Mouse (Mus musculus) forebrain, embryonic 15.5 days (tissue): Measurements from ENCODE around the gene Ccdc85c. TPM values are rescaled to one million over a fixed set of nuclear protein-coding genes. Genes with fewer than 3 reads are reported as not detected.

ENCODE experiments used
- ATAC-seq: fragments of 200-750 bp; cut with Nextera tagmentation; replicated peaks from 2 replicates; pipeline ENCODE4 v1.8.0; 2017; ENCODE audit warnings: mild to moderate bottlenecking, moderate TSS enrichment, moderate library complexity
- H3K27ac ChIP-seq: fragments of 300-500 bp; sonication (generic); replicated peaks from 2 replicates; pipeline ENCODE4 v1.5.1; 2015; ENCODE audit warnings: mild to moderate bottlenecking, inconsistent platforms
- H3K27me3 ChIP-seq: fragments of 300-500 bp; sonication (generic); 2 replicates; pipeline ENCODE4 v1.6.1; 2015; ENCODE audit warnings: inconsistent platforms
- H3K36me3 ChIP-seq: fragments of 300-500 bp; sonication (generic); 2 replicates; pipeline ENCODE4 v1.6.1; 2015; ENCODE audit warnings: mild to moderate bottlenecking, inconsistent platforms
- H3K4me1 ChIP-seq: fragments of 300-500 bp; sonication (generic); 2 replicates; pipeline ENCODE4 v1.6.1; 2015; ENCODE audit warnings: inconsistent platforms
- H3K4me2 ChIP-seq: fragments of 300-500 bp; sonication (generic); replicated peaks from 2 replicates; pipeline ENCODE4 v1.6.1; 2015; ENCODE audit warnings: mild to moderate bottlenecking, inconsistent platforms
- H3K4me3 ChIP-seq: fragments of 300-500 bp; sonication (generic); 2 replicates; pipeline ENCODE4 v1.5.1; 2015; ENCODE audit warnings: mild to moderate bottlenecking, inconsistent platforms
- H3K9ac ChIP-seq: fragments of 300-500 bp; sonication (generic); replicated peaks from 2 replicates; pipeline ENCODE4 v1.6.1; 2015; ENCODE audit warnings: mild to moderate bottlenecking, inconsistent platforms
- H3K9me3 ChIP-seq: fragments of 300-500 bp; sonication (generic); 2 replicates; pipeline ENCODE4 v1.6.1; 2016; ENCODE audit warnings: inconsistent platforms
- WGBS: fragments of 180-500 bp; shearing (Covaris S2); methylation state at CpG from one replicate; pipeline ENCODE4 v1.1.7; 2015; ENCODE audit warnings: mixed read lengths; 5-methylcytosine and 5-hydroxymethylcytosine counted together
- polyA plus RNA-seq: library from polyadenylated mRNA; unstranded; fragments of >200 nt; fragmentation: Nextera tagmentation; extraction: Ambion mirVana; gene quantifications from 2 replicates; pipeline ENCODE4 v1.2.1, GENCODE M21; 2015

Ccdc85c gene
- polyA plus RNA-seq, 1 experiment from 2014 or later = 14.3 TPM

DNA sequence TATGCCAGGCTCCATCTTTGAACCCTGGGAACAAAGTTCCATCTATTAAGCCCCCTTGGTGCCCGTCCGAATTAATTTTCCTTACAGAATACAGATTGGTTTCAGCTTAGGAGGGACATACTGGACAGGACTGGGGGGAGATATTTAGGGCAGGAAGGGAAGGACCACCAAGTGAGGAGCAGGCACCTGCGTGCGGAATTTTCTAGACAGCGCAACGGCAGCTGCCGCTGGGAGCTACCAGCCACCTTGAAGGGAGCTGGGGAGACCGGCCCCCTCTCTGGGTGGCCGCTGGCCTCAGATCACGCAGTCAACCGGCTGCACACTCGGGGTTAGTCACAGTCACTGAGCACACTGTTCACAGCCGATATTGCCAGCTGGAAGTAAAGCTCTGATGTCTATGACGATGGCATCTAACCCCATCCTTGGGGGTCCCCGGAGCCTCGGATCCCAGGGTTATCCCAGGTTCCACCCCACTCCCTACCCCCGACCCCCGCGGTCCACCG is 32.9 kb downstream of the Ccdc85c start:
- no peaks in the 10 kb centered on the region for H3K27me3 ChIP-seq
- no peak overlapping the region for H3K9ac ChIP-seq

GRCm38 (mm10) chr12:108241626-108242025 is 33.6 kb downstream of the Ccdc85c start:
- peak overlapping the region; percentile 14; the same call in 1 of the 2 replicates for H3K9ac ChIP-seq
- H3K9me3 ChIP-seq = no peaks in the 10 kb centered on the region
- no peak for ATAC-seq

More for the DNA sequence above, 32.9 kb downstream of the Ccdc85c start:
- Histone ChIP-seq H3K27ac (peak overlapping the region; percentile 80; the same call in 1 of the 2 replicates), H3K4me3 (no peak overlapping the region), H3K4me1 (peaks cover 74% of the 10 kb centered on the region), H3K9me3 (no peaks in the 10 kb centered on the region), H3K4me2 (no peak overlapping the region), H3K36me3 (no peaks in the 10 kb centered on the region)
- WGBS = 48% methylated on average over 20 of the region's 20 CpGs
- no peak for ATAC-seq

DNA sequence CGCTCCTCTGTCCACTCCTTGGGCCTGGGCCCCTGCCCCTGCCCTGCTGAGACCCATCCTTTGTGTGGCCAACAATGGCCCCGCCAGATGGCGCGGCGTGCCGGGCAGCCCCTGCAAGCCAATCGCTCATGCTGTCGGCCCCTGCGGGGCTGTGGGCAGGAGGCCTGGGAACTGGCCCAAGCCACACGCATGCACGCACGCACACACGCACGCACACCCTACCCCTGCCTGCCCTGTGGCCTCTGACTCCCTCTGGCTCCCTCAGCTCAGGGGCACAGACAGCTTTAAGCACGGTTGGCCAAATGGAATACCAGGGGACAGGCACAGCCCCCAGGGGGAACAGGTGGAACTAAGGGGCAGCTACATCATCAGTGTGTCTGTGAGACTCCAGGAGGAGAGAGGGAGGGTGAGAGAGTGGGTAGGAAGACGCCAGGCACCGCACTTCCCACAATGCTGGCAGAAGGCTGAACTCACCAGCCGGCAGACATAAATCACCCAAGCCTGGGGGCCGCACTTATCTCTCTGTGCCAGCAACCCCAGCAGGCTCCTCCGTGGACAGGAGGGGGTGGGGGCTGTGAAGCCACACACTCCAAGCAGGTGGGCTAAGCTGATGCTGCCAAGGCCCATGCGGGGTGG is 34.2 kb downstream of the Ccdc85c start:
- no peaks in the 10 kb centered on the region for H3K9me3 ChIP-seq
- H3K27ac ChIP-seq = peak overlapping the region; percentile 80
- peak overlapping the region; percentile 22 for H3K4me2 ChIP-seq
- no peaks in the 10 kb centered on the region for H3K27me3 ChIP-seq
- peaks cover 82% of the 10 kb centered on the region for H3K4me1 ChIP-seq
- H3K4me3 ChIP-seq = no peak overlapping the region
- 7% methylated on average over 21 of the region's 21 CpGs for WGBS
- peak overlapping the region; percentile 14 for H3K9ac ChIP-seq
- peak; percentile 60 for ATAC-seq
- no peaks in the 10 kb centered on the region for H3K36me3 ChIP-seq

More at GRCm38 (mm10) chr12:108241626-108242025, 33.6 kb downstream of the Ccdc85c start:
- 44% methylated on average over 6 of the region's 6 CpGs for WGBS
- H3K36me3 ChIP-seq = no peaks in the 10 kb centered on the region
- H3K27ac ChIP-seq = peak overlapping the region; percentile 80
- H3K4me1 ChIP-seq = peaks cover 80% of the 10 kb centered on the region
- H3K4me3 ChIP-seq = no peak overlapping the region
- peak overlapping the region; percentile 22; the same call in 1 of the 2 replicates for H3K4me2 ChIP-seq
- no peaks in the 10 kb centered on the region for H3K27me3 ChIP-seq

DNA sequence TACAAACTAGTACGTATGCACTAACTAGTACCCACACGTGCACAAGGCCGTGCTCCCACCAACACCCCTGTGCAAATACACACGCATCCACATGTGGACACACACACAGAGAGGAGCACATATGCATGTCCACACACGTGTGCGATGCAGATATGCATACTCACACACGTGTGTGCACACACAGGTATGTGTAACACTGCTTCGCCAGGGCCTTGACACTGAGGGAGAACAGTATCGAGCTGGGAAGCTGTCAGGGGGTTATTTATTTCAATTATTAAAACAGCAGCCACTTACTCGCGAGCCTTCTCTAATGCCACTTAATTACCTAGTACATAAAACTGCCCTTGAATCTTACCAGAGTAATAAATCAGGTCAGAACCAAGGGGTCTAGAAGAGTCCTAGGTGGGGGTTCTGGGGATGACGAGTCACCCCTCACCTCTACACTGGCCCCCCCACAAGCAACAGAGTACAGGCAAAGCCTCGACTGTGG is 34.8 kb downstream of the Ccdc85c start:
- peak overlapping the region; percentile 14; the same call in 1 of the 2 replicates for H3K9ac ChIP-seq
- peak overlapping the region; percentile 22 for H3K4me2 ChIP-seq
- peaks cover 79% of the 10 kb centered on the region for H3K4me1 ChIP-seq
- no peaks in the 10 kb centered on the region for H3K9me3 ChIP-seq
- H3K36me3 ChIP-seq = no peaks in the 10 kb centered on the region
- 49% methylated on average over 13 of the region's 13 CpGs for WGBS
- H3K27ac ChIP-seq = peak overlapping the region; percentile 80
- H3K27me3 ChIP-seq = no peaks in the 10 kb centered on the region
- ATAC-seq = no peak
- H3K4me3 ChIP-seq = no peak overlapping the region

DNA sequence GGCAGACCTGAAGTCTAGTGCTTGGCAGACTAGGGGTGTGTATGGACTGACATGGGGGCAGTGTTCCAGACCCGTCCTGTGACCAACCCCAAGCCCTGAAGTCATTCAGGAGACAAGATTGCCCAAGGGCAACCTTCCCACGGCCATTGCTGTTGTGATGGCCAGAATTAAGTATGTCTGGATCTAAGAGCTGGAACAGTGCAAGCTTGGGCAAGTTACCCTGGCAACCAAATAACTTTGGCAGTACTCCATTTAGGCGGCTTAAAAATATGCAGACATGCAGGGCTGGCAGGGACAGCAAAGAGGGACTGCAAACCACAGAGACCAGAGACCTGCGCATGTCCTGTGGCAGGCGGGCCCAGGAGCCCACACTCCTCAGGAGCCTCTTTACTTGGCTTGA is 35.8 kb downstream of the Ccdc85c start:
- Histone ChIP-seq H3K9ac (no peak overlapping the region), H3K4me1 (peaks cover 72% of the 10 kb centered on the region), H3K27me3 (no peaks in the 10 kb centered on the region), H3K4me2 (peak overlapping the region; percentile 21; the same call in 1 of the 2 replicates), H3K36me3 (no peaks in the 10 kb centered on the region), H3K4me3 (no peak overlapping the region), H3K27ac (peak overlapping the region; percentile 80), H3K9me3 (no peaks in the 10 kb centered on the region)
- WGBS = 6% methylated on average over 5 of the region's 5 CpGs
- peak; percentile 58 for ATAC-seq

- Histone ChIP-seq H3K36me3 (no peaks in the 10 kb centered on the region), H3K4me3 (no peak overlapping the region), H3K9me3 (no peaks in the 10 kb centered on the region), H3K9ac (no peak overlapping the region), H3K4me1 (peaks cover 69% of the 10 kb centered on the region), H3K27ac (no peak overlapping the region), H3K4me2 (no peak overlapping the region), H3K27me3 (no peaks in the 10 kb centered on the region)
- ATAC-seq = no peak
- 84% methylated on average over 17 of the region's 17 CpGs for WGBS
Measured at GRCm38 (mm10) chr12:108238395-108239035, 36.7 kb downstream of the Ccdc85c start.

DNA sequence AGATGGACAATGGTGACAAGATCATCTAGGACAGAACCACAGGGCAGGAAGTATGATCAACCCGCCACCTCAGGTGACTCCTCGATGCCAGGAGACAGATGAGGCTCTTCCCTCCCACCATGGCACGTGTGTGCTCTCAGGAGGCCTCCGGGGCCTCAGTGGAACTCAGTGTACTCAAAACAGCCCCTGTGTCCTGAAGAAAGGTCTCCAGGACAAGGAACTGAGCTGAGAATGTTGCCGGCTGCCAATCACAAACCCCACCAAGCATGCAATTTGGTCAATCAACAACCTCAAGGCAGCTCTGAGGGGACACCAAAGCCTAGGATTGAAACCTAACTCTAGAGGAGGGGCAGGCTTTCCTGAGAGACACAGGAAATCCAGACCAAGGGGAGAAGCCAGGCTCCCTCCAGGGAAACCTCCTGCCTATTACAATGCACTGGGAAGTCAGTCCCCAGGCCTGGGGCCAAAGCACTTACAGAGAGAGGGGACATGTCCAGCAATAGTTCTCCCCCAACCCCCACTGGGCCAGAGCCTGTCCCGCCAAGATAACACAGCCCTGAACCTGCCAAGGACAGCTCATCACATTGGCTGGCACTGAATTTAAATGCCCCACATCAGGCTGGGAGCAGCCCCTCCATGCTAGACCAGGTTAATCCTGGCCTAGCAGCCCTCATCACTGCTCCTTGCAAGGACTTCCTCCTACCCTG is 37.8 kb downstream of the Ccdc85c start:
- no peaks in the 10 kb centered on the region for H3K9me3 ChIP-seq
- no peaks in the 10 kb centered on the region for H3K36me3 ChIP-seq
- no peak overlapping the region for H3K9ac ChIP-seq
- no peaks in the 10 kb centered on the region for H3K27me3 ChIP-seq
- peaks cover 64% of the 10 kb centered on the region for H3K4me1 ChIP-seq
- WGBS = 76% methylated on average over 6 of the region's 6 CpGs
- no peak for ATAC-seq
- no peak overlapping the region for H3K4me2 ChIP-seq
- no peak overlapping the region for H3K27ac ChIP-seq
- H3K4me3 ChIP-seq = no peak overlapping the region

DNA sequence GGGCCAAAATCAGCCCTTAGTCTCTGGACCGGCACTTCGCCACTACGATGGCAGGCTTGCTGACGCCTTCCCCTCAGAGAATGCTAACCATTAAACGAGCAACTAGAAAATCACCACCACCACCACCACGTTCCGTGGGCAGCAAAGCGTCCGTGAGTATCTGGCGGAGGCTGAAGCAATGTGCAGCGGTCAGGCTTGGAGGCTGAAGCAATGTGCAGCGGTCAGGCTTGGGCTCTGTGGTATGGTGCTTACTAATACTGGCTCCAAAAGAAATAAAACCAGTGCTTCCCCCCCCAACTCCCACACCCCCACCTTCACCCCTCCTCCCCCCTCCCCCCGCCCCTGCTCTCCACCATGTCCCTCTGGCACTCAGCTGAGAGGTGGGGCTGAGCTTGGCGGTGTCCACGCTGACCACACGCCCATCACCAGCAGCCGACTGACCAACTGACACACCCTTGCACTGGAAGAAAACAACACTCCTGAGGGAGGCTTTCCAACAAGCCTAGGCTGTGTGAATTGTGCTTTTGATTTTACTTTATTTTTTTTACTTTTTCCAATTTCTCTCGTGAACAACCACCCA is 39.2 kb downstream of the Ccdc85c start:
- peaks cover 62% of the 10 kb centered on the region for H3K4me1 ChIP-seq
- no peak overlapping the region for H3K27ac ChIP-seq

GRCm38 (mm10) chr12:108234832-108235602 is 40.2 kb downstream of the Ccdc85c start:
- WGBS = 84% methylated on average over 14 of the region's 14 CpGs
- Histone ChIP-seq H3K4me2 (no peak overlapping the region), H3K4me1 (peaks cover 54% of the 10 kb centered on the region), H3K36me3 (no peaks in the 10 kb centered on the region), H3K4me3 (no peak overlapping the region), H3K9ac (no peak overlapping the region), H3K9me3 (no peaks in the 10 kb centered on the region), H3K27me3 (no peaks in the 10 kb centered on the region), H3K27ac (no peak overlapping the region)
- ATAC-seq = no peak

More for the DNA sequence above, 39.2 kb downstream of the Ccdc85c start:
- Histone ChIP-seq H3K27me3 (no peaks in the 10 kb centered on the region), H3K4me3 (no peak overlapping the region), H3K9me3 (no peaks in the 10 kb centered on the region), H3K36me3 (no peaks in the 10 kb centered on the region), H3K4me2 (no peak overlapping the region), H3K9ac (no peak overlapping the region)
- no peak for ATAC-seq
- WGBS = 57% methylated on average over 18 of the region's 18 CpGs

- Histone ChIP-seq H3K27ac (no peak overlapping the region), H3K4me2 (no peak overlapping the region), H3K9me3 (no peaks in the 10 kb centered on the region), H3K36me3 (no peaks in the 10 kb centered on the region), H3K27me3 (no peaks in the 10 kb centered on the region), H3K4me1 (peaks cover 41% of the 10 kb centered on the region), H3K4me3 (no peak overlapping the region), H3K9ac (no peak overlapping the region)
- no peak for ATAC-seq
- 90% methylated on average over 6 of the region's 6 CpGs for WGBS
Measured at GRCm38 (mm10) chr12:108233736-108234135, 41.5 kb downstream of the Ccdc85c start.

GRCm38 (mm10) chr12:108231901-108232300 is 43.3 kb downstream of the Ccdc85c start:
- ATAC-seq = 0 out of 2 replicates have a peak, but pooled peaks have one; percentile 11
- Histone ChIP-seq H3K27ac (peak overlapping the region; percentile 51), H3K36me3 (no peaks in the 10 kb centered on the region), H3K27me3 (no peaks in the 10 kb centered on the region), H3K4me3 (no peak overlapping the region), H3K9me3 (no peaks in the 10 kb centered on the region), H3K4me1 (peaks cover 31% of the 10 kb centered on the region), H3K4me2 (0 out of 2 replicates have a peak overlapping the region, but pooled peaks have one; percentile 3), H3K9ac (no peak overlapping the region)
- WGBS = 31% methylated on average over 9 of the region's 9 CpGs
